Mouse (Mus musculus): ENCODE results near the gene Tas2r114. TPM values are rescaled to one million over a fixed set of nuclear protein-coding genes. Genes with fewer than 3 reads are reported as not detected.

Gene Tas2r114
- not detected for polyA plus RNA-seq (2021)

- H3K27me3 ChIP-seq = no peaks in the 10 kb centered on the region
- in situ Hi-C loops (cut with MboI; ENCODE audit: low pct_unique_long_range_greater_than_20kb) = no loop called here
- ChIA-PET CTCF (no interaction called here), POLR2A (no interaction called here)
- ATAC-seq = no peak
- DNase-seq (ENCODE audit: low read depth, low spot score) = no peak
- TF ChIP-seq CTCF (IDR thresholded peaks at IDR 0.05) = no peak
Observed at GRCm38 (mm10) chr6:131689963-131690362, at the start of gene Tas2r114. Gene Tas2r114, minus strand, starts transcription at chr6:131690063.

DNA sequence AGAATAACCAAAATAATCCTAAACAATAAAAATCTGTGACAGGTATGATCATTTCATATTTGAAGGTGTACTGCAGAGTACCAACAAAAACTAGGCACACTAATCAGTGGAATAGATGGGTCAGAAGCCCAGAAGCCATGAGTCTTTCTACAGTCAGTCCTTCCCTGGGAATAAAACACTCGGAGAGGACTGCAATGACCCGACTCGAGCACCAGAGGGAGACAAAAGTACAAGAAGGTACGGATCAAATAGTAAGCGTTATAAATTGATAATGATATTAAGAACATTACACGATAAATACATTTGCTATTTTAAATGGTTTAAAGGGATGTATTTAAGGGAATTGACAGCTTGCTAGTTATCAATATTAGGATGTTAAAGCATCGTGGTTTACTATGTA is 22.9 kb upstream of the Tas2r114 start:
- in situ Hi-C loops (cut with MboI; ENCODE audit: low pct_unique_long_range_greater_than_20kb) = loop anchor here (25.0 kb wide), 1 partner anchor 124 kb away; no protein-coding TSS in a partner anchor
- peak; percentile 38 for TF ChIP-seq CTCF (IDR thresholded peaks at IDR 0.05)
- DNase-seq (ENCODE audit: low read depth, low spot score) (no peak), ATAC-seq (no peak)
- no peaks in the 10 kb centered on the region for H3K27me3 ChIP-seq
- CTCF ChIA-PET = no interaction called here
- POLR2A ChIA-PET = no interaction called here

- in situ Hi-C loops (cut with MboI; ENCODE audit: low pct_unique_long_range_greater_than_20kb) = no loop called here
Observed at GRCm38 (mm10) chr6:131687395-131687794, 2.5 kb downstream of the Tas2r114 start, which contains the start of gene Tas2r105. Gene Tas2r105, minus strand, starts transcription at chr6:131687495.

DNA sequence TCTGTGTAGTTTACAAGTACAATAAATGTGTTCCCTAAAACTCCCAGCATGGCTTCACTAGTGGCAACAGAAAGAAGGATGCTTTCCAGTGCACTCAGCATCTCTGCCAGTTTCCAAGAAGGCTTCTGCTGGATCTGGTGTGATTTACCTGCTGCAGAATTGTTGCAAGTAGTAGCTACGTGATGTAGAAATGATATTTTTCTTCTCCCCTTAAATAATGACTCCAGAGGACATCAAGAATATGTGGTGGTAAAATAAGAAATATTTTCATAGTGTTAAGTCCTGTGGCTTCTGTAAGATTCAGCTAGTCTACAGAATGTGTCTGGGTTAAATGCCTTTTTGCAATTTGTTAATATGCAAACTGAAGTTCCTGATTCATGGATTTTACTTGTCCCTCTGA is 4.2 kb downstream of the Tas2r114 start, which contains the start of gene Tas2r104:
Gene Tas2r104, minus strand, starts transcription at position 101 of the 400 bp plus-strand sequence.
- POLR2A ChIA-PET = no interaction called here
- no peak for TF ChIP-seq CTCF (IDR thresholded peaks at IDR 0.05)
- CTCF ChIA-PET = no interaction called here
- in situ Hi-C loops (cut with MboI; ENCODE audit: low pct_unique_long_range_greater_than_20kb) = no loop called here
- ATAC-seq = no peak
- no peaks in the 10 kb centered on the region for H3K27me3 ChIP-seq
- no peak for DNase-seq (ENCODE audit: low read depth, low spot score)

More at GRCm38 (mm10) chr6:131687395-131687794, 2.5 kb downstream of the Tas2r114 start, which contains the start of gene Tas2r105:
- H3K27me3 ChIP-seq = no peaks in the 10 kb centered on the region
- ATAC-seq = no peak
- CTCF ChIA-PET = no interaction called here
- no peak for TF ChIP-seq CTCF (IDR thresholded peaks at IDR 0.05)
- DNase-seq (ENCODE audit: low read depth, low spot score) = no peak
- POLR2A ChIA-PET = no interaction called here

DNA sequence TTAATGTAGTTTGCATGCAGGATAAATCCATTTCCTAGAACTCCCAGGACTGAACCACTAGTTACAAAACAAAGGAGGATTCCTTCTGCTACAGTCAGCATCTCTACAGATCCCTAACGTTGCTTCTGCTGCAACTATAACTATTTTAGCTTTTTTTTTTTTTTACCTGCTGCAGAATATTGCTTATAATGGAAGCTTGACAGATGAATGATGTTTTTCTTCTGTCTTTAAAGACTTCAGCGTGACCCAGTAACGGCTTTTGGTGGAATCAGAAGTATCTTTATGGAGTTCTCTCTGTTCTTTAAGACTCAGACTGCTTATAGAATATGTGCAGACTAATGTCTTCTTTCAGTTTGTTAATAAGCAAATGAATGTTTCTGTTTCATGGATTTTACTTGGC is 11.1 kb downstream of the Tas2r114 start, which contains the start of gene Tas2r106:
Gene Tas2r106, minus strand, starts transcription at position 101 of the 400 bp plus-strand sequence.
- H3K27me3 ChIP-seq = no peaks in the 10 kb centered on the region
- CTCF ChIA-PET = no interaction called here
- in situ Hi-C loops (cut with MboI; ENCODE audit: low pct_unique_long_range_greater_than_20kb) = no loop called here
- POLR2A ChIA-PET = no interaction called here
- DNase-seq (ENCODE audit: low read depth, low spot score) = no peak
- TF ChIP-seq CTCF (IDR thresholded peaks at IDR 0.05) = no peak
- no peak for ATAC-seq

DNA sequence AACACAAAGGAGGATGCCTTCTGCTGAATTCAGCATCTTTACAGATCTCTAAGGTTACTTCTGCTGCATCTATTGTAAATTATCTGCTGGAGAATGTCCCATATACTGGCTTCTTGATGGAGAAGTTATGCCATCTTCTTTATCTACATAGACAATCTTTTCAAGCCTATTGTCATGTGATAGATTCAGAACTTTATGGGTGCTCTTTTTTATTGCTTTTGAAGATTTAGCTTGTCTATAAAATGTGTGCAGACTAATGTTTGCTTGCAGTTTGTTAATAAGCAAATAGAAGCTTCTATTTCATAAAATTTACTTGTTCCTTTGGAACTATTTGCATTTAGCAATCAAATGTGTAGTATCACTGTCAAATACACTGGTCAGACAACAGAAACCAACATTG is 29.8 kb downstream of the Tas2r114 start, which contains the start of gene Tas2r107:
Gene Tas2r107, minus strand, starts transcription at position 101 of the 400 bp plus-strand sequence.
- ATAC-seq (no peak), DNase-seq (ENCODE audit: low read depth, low spot score) (no peak)
- ChIA-PET POLR2A (no interaction called here), CTCF (no interaction called here)
- TF ChIP-seq CTCF (IDR thresholded peaks at IDR 0.05) = no peak
- in situ Hi-C loops (cut with MboI; ENCODE audit: low pct_unique_long_range_greater_than_20kb) = no loop called here
- no peaks in the 10 kb centered on the region for H3K27me3 ChIP-seq

Other genes with a start within 250 kb of the Tas2r114 start
- not detected for gene 5430401F13Rik, start 203.7 kb downstream of the Tas2r114 start, polyA plus RNA-seq (2021)
- not detected for gene Gm6619, start 203.7 kb downstream of the Tas2r114 start, polyA plus RNA-seq (2021)
- gene Tas2r130, start 59.2 kb downstream of the Tas2r114 start, polyA plus RNA-seq (2021) = not detected
- gene Tas2r107, start 29.9 kb downstream of the Tas2r114 start, polyA plus RNA-seq (2021) = not detected
- gene Tas2r106, start 11.2 kb downstream of the Tas2r114 start, polyA plus RNA-seq (2021) = not detected
- gene Tas2r104, start 4.3 kb downstream of the Tas2r114 start, polyA plus RNA-seq (2021) = not detected
- gene Tas2r105, start 2.6 kb downstream of the Tas2r114 start, polyA plus RNA-seq (2021) = not detected

Measured in Patski (cell line).